Mouse (Mus musculus): Measurements from ENCODE around the gene Afg3l1.

DNA sequence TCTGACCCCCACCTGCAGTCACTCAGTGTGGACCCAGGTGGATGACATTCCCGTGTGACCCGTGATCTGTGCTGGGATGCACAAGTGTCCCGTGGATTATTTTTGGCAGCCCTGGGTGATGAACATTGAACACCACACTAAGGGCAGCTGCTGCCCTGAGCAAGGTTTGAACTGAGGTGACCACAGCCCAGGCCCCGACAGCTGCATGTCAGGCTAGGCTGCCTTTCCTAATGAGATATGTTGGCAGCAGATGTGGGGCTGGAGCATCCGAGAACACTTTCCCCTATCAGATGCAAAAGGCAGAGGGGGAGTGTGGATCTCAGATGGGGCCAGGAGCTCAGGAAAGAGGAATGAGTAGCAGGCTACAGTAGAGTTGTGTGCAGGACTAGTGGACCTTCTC is 33.1 kb downstream of the Afg3l1 start:
- no peak for TF ChIP-seq CTCF (IDR thresholded peaks at IDR 0.05; ENCODE audit: insufficient read depth, low read length)
- TF ChIP-seq POLR2A (IDR thresholded peaks at IDR 0.05; ENCODE audit: borderline replicate concordance, extremely low read depth, low read depth, low read length) = no peak

Data from lung, adult 2 months (tissue).